Mouse (Mus musculus) kidney, embryonic 14.5 days (tissue): Measurements from ENCODE around the gene Prdm13. TPM values are rescaled to one million over a fixed set of nuclear protein-coding genes. Genes with fewer than 3 reads are reported as not detected.
A peak's percentile ranks its signal among the peaks of the same experiment; 100 is the strongest.

Experiments used
- ATAC-seq: fragments of 200-750 bp; cut with Nextera tagmentation; 2 replicates; pipeline ENCODE4 v1.8.0; 2017; ENCODE audit warnings: moderate number of reproducible peaks, mild to moderate bottlenecking, moderate TSS enrichment, moderate library complexity; ENCODE audit not compliant: low FRiP score, low TSS enrichment
- H3K27ac ChIP-seq: fragments of 300-500 bp; sonication (generic); 2 replicates; pipeline ENCODE4 v1.5.1; 2014; ENCODE audit warnings: low read depth, mild to moderate bottlenecking, low read length, moderate library complexity, mixed read lengths
- H3K27me3 ChIP-seq: fragments of 300-500 bp; sonication (generic); 2 replicates; pipeline ENCODE4 v1.6.1; 2014; ENCODE audit warnings: mild to moderate bottlenecking, low read length; ENCODE audit not compliant: control insufficient read depth, insufficient read depth
- H3K36me3 ChIP-seq: fragments of 300-500 bp; sonication (generic); 2 replicates; pipeline ENCODE4 v1.6.1; 2014; ENCODE audit warnings: low read length, mixed read lengths; ENCODE audit not compliant: control insufficient read depth, insufficient read depth
- H3K4me1 ChIP-seq: fragments of 300-500 bp; sonication (generic); 2 replicates; pipeline ENCODE4 v1.6.1; 2014; ENCODE audit warnings: low read length, mixed read lengths; ENCODE audit not compliant: control insufficient read depth, insufficient read depth
- H3K4me2 ChIP-seq: fragments of 300-500 bp; sonication (generic); replicated peaks from 2 replicates; pipeline ENCODE4 v1.6.1; 2014; ENCODE audit warnings: low read depth, mild to moderate bottlenecking, low read length
- H3K4me3 ChIP-seq: fragments of 300-500 bp; sonication (generic); 2 replicates; pipeline ENCODE4 v1.5.1; 2014; ENCODE audit warnings: mild to moderate bottlenecking, low read length
- H3K9ac ChIP-seq: fragments of 300-500 bp; sonication (generic); 2 replicates; pipeline ENCODE4 v1.6.1; 2014; ENCODE audit warnings: low read depth, mild to moderate bottlenecking, low read length, moderate library complexity
- H3K9me3 ChIP-seq: fragments of 300-500 bp; sonication (generic); 2 replicates; pipeline ENCODE4 v1.6.1; 2016; ENCODE audit warnings: low read length; ENCODE audit not compliant: control insufficient read depth
- WGBS: fragments of 180-500 bp; shearing (Covaris S2); extraction: QIAGEN DNeasy Blood & Tissue Kit; methylation state at CpG from one replicate; pipeline ENCODE4 v1.1.7; 2014; 5-methylcytosine and 5-hydroxymethylcytosine counted together
- polyA plus RNA-seq: library from polyadenylated mRNA; unstranded; fragments of >200 nt; fragmentation: Nextera tagmentation; extraction: Ambion mirVana; gene quantifications from 2 replicates; pipeline ENCODE4 v1.2.1, GENCODE M21; 2014

Prdm13 gene
- not detected in 2 replicates for polyA plus RNA-seq

DNA sequence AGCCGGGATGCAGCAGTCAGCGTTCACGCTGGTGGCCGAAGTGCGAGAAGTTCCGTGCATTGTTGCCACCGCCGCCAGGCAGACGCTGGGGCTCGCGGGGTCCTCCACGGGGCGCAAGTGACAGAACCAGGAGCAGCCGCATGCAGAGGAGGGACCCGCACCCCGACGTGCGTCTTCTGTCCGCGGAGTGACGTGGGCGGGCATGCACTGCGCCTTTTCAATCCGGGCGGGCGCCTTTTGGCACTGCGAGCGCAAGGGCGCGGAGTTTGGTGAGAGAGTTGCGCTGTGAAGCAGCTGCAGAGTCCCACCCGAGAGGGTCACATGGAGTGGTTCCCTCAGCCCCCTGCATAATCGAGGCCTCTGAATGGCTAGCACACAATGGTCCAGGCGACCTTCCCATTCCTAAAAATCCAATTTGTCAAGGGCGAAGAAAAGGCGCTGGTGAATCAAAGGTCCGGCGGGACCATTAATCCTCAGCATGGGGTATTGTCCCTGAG lies at the start of gene Prdm13:
Prdm13 (minus strand) TSS at position 369 of the 497 bp plus-strand sequence.
- H3K4me3 ChIP-seq: no peak within 1 kb of the TSS
- H3K4me1 ChIP-seq: 0 out of 2 replicates have a peak, but pooled peaks cover 4% of the 10 kb centered on the region
- no peaks in the 10 kb centered on the region for H3K36me3 ChIP-seq
- peaks cover 98% of the 10 kb centered on the region for H3K27me3 ChIP-seq
- under 1% methylated on average over 38 of the region's 38 CpGs for WGBS
- no peak for ATAC-seq
- no peak within 1 kb of the TSS for H3K27ac ChIP-seq
- no peaks in the 10 kb centered on the region for H3K9me3 ChIP-seq
- H3K4me2 ChIP-seq: no peak within 1 kb of the TSS
- H3K9ac ChIP-seq: no peak within 1 kb of the TSS

- Histone ChIP-seq H3K27ac (peak within 1 kb of the TSS; percentile 68), H3K4me1 (0 out of 2 replicates have a peak, but pooled peaks cover 5% of the 10 kb centered on the region), H3K27me3 (no peaks in the 10 kb centered on the region), H3K4me3 (peak within 1 kb of the TSS; percentile 90), H3K9me3 (no peaks in the 10 kb centered on the region), H3K9ac (peak within 1 kb of the TSS; percentile 85), H3K4me2 (peak within 1 kb of the TSS; percentile 61), H3K36me3 (peaks cover under 1% of the 10 kb centered on the region; the same call in 1 of the 2 replicates)
- peak; percentile 99 for ATAC-seq
- WGBS: under 1% methylated on average over 37 of the region's 37 CpGs
Measured at GRCm38 (mm10) chr4:21727615-21728165, 41.9 kb upstream of the Prdm13 start, which contains the start of gene Ccnc. Ccnc (plus strand) TSS chr4:21727701.

DNA sequence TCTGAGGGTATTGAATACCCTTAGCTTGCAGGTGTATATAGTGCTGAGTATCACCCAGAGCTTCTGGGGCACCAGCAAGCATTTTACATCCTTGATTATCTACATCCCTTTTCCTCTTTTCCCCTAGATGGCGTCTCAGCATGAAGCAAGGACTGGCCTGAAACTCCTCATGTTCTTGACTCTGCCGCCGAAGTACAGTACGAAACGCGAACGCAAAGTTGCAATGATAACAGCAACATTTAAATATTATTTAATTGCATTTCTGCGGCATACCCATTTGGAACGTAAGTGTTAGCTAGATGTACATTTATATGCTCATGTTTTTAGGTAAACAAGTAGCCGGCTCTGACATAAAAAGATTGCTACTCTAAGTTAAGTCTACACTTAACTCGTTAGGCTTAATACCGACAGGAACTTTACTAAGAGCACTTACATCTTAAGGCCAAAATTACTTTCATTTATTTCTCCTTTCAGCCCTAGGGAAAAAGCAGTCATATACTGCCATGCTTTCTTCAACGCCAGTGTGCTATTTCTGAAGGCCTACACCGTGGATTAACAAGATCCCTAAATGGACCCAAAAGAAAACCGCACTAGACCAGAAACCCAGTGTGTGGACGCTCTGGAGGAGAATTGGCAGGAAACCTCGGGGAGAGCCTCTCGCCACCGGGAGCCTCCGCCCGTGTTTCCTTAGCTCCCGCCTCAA lies 41.3 kb upstream of the Prdm13 start:
- H3K4me1 ChIP-seq: 0 out of 2 replicates have a peak, but pooled peaks cover 5% of the 10 kb centered on the region
- H3K9ac ChIP-seq: peak overlapping the region; percentile 85
- H3K27ac ChIP-seq: peak overlapping the region; percentile 68; the same call in 1 of the 2 replicates
- no peaks in the 10 kb centered on the region for H3K27me3 ChIP-seq
- peak; percentile 63 for ATAC-seq
- H3K4me3 ChIP-seq: peak overlapping the region; percentile 90
- H3K4me2 ChIP-seq: peak overlapping the region; percentile 61
- H3K36me3 ChIP-seq: no peaks in the 10 kb centered on the region
- no peaks in the 10 kb centered on the region for H3K9me3 ChIP-seq
- WGBS: 1% methylated on average over 22 of the region's 22 CpGs

DNA sequence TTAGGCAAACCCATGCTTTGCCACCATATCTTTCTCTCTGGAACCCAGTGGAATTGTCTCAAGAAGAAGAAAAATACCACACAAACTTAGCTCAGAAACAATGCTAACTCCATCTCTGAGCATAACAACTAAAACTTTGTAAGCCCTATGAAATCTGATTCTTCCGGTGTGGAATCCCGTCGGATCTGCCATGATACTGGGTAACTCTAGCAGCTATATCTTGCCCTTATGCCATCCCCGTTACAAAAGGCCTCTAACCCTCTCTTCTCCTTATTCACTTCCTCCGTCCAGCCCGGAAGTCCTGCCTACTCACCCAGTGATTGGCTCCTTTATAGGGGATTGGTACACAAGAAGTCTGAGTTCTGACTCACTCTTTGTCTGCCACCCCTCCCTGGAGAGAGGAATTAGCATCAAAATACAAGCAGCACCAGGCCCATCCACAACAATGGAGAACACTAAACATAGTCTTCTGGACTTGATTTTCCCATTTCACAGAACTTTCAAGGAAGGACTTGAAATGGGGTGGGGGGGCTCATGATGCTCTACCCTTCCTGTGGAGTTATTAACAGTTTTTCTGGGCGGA lies 37.1 kb upstream of the Prdm13 start:
- Histone ChIP-seq H3K4me3 (no peak overlapping the region), H3K36me3 (no peaks in the 10 kb centered on the region), H3K4me1 (no peaks in the 10 kb centered on the region), H3K9ac (no peak overlapping the region), H3K4me2 (no peak overlapping the region), H3K27me3 (no peaks in the 10 kb centered on the region), H3K9me3 (no peaks in the 10 kb centered on the region), H3K27ac (no peak overlapping the region)
- ATAC-seq: no peak
- WGBS: 61% methylated on average over 7 of the region's 7 CpGs

- no peak overlapping the region for H3K4me2 ChIP-seq
- H3K27ac ChIP-seq: no peak overlapping the region
- no peak overlapping the region for H3K4me3 ChIP-seq
- no peaks in the 10 kb centered on the region for H3K4me1 ChIP-seq
- WGBS: 5% methylated on average over 13 of the region's 13 CpGs
- no peak overlapping the region for H3K9ac ChIP-seq
- ATAC-seq: peak; percentile 99
- no peaks in the 10 kb centered on the region for H3K36me3 ChIP-seq
- H3K27me3 ChIP-seq: no peaks in the 10 kb centered on the region
- no peaks in the 10 kb centered on the region for H3K9me3 ChIP-seq
Measured at GRCm38 (mm10) chr4:21712147-21712546, 26.4 kb upstream of the Prdm13 start.

DNA sequence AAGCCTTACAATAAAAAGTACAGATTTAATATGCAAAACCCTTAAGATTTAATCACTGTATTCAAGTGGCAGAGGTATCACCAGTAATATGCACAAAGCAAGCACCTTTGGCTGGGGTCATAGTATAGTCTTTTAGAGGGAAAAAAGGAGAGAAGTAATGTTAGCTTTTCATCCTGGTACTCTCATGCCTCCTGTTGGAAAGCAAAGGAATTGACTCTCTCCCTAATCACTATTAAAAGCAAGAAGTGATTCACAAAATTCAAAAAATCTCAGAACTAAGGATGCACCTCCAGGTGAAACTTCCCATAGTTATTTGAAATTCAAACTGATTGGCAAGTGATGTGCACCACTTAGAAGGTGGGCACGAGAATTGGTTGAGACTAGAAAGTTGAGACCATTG lies 19.3 kb upstream of the Prdm13 start:
- H3K4me1 ChIP-seq: no peaks in the 10 kb centered on the region
- no peaks in the 10 kb centered on the region for H3K36me3 ChIP-seq
- WGBS: 57% methylated on average over 1 of the region's 1 CpGs
- H3K9me3 ChIP-seq: no peaks in the 10 kb centered on the region
- no peak for ATAC-seq
- H3K27me3 ChIP-seq: no peaks in the 10 kb centered on the region
- no peak overlapping the region for H3K9ac ChIP-seq
- no peak overlapping the region for H3K27ac ChIP-seq
- no peak overlapping the region for H3K4me2 ChIP-seq
- no peak overlapping the region for H3K4me3 ChIP-seq

DNA sequence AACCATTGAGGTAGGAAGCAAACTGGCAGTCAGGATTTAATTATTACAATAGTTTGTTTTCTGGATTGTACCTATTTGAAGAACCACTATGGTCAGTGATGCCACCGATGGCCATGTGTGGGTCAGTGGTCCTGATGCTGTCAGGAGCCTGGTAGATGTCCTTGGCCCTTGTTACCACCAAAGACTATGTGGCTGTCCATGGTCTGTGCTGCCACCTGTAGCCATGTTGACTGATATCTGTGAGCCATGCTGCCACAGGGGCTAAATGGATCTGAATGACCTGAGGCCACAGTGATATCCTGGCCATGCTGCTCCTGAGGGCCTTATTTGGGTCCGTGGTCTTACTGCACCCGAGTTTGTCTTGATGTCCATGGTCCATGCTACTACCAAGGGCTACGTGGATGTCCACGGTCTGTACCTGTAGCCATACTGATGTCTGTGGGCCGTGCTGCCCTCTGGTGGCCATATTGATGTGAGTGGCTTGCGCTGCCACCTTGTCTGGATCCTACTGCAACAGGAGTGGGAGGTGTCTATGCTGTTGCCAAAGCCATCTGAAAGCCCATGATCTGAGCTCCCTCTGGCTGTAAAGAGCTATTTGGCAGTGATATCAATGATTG lies 10.0 kb upstream of the Prdm13 start:
- Histone ChIP-seq H3K4me2 (no peak overlapping the region), H3K27ac (no peak overlapping the region), H3K9me3 (no peaks in the 10 kb centered on the region), H3K4me3 (no peak overlapping the region), H3K36me3 (no peaks in the 10 kb centered on the region), H3K4me1 (no peaks in the 10 kb centered on the region), H3K9ac (no peak overlapping the region), H3K27me3 (peaks cover 28% of the 10 kb centered on the region)
- ATAC-seq: no peak
- 36% methylated on average over 7 of the region's 7 CpGs for WGBS

GRCm38 (mm10) chr4:21690221-21690620 lies 4.5 kb upstream of the Prdm13 start:
- no peak for ATAC-seq
- H3K9ac ChIP-seq: no peak overlapping the region
- H3K4me1 ChIP-seq: 0 out of 2 replicates have a peak, but pooled peaks cover 4% of the 10 kb centered on the region
- H3K36me3 ChIP-seq: no peaks in the 10 kb centered on the region
- H3K27ac ChIP-seq: no peak overlapping the region
- peaks cover 77% of the 10 kb centered on the region for H3K27me3 ChIP-seq
- no peaks in the 10 kb centered on the region for H3K9me3 ChIP-seq
- no peak overlapping the region for H3K4me2 ChIP-seq
- 6% methylated on average over 7 of the region's 7 CpGs for WGBS
- no peak overlapping the region for H3K4me3 ChIP-seq
